Mouse (Mus musculus): ENCODE results near the gene Gm3015. TPM values are rescaled to one million over a fixed set of nuclear protein-coding genes. Genes with fewer than 3 reads are reported as not detected.

Gene Gm3015
- polyA plus RNA-seq (2017; shearing (Covaris generic)), result not detected

DNA sequence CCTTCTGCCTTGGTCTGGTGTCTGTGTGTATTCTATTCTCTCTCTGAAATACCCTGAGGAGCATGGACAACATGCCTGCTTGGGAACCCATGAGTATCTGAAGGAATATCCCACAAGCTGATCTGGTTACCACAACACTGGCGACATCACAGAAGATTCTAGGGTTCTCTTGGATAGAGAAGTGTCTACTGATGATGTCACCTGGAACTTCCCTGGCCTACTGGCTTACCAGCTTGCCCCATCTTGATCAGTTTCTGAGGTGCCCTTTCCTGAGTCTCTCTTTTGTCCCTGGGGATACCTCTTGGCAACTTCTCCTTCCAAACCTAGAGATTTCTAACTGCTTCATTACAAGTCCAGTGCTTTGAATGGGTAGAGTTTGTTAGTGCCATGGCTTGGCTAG lies at the start of gene Gm3015:
Gm3015 (minus strand) TSS at position 101 of the 400 bp plus-strand sequence.

DNA sequence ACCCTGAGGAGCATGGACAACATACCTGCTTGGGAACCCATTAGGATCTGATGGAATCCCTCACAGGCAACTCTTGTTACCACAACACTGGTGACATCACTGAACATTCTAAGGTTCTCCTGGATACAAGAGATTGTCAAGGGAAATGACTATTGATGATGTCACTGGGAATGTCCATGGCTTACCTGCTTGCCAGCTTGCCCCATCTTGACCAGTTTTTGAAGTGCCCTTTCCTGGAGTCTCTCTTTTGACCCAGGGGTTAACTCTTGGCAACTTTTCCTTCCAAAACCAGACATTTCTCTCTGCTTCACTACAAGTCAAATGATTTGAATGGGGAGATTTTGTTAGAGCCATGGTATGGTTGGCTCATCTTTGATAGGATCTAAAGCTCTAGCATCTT lies 29.3 kb upstream of the Gm3015 start, which contains the start of gene Gm10377:
Gm10377 (minus strand) TSS at position 101 of the 400 bp plus-strand sequence.

Other genes with a start within 250 kb of the Gm3015 start
- gene Gm8024, start 244.5 kb downstream of the Gm3015 start, polyA plus RNA-seq (2017; shearing (Covaris generic)), result not detected
- not detected for gene Gm17124, start 168.9 kb downstream of the Gm3015 start, polyA plus RNA-seq (2017; shearing (Covaris generic))
- gene Gm3633, start 126.9 kb downstream of the Gm3015 start, polyA plus RNA-seq (2017; shearing (Covaris generic)), result not detected
- not detected for gene Gm10378, start 112.9 kb downstream of the Gm3015 start, polyA plus RNA-seq (2017; shearing (Covaris generic))
- not detected for gene Gm10377, start 29.2 kb upstream of the Gm3015 start, polyA plus RNA-seq (2017; shearing (Covaris generic))
- not detected for gene Gm21977, start 84.7 kb upstream of the Gm3015 start, polyA plus RNA-seq (2017; shearing (Covaris generic))
- not detected for gene Gm8082, start 224.8 kb upstream of the Gm3015 start, polyA plus RNA-seq (2017; shearing (Covaris generic))
- not detected for gene Gm10376, start 246.8 kb upstream of the Gm3015 start, polyA plus RNA-seq (2017; shearing (Covaris generic))